ENCODE assay signal across 9 mouse cellular contexts in the genomic region with DNA sequence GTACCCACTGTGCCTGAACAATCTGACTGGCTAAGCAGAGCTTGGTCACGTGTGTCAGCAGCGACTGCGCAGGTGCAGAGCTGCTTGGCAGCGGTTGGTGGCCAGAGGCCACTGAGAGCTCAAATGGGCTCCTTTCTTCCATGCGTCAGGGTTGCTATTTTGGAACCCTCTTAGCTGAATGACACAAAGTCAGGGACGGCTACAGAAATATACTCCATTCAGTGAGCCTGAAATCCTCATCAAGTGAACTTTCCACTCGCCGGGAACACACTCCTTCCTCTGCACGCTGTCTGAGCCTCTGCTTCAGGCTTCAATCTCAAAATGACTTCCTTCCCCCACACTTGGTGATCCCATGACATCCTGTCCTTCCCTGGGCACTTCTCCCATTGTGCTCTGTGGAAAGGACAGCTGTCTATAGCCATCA. TPM values are rescaled to one million over a fixed set of nuclear protein-coding genes. Genes with fewer than 3 reads are reported as not detected.
DNase-seq lines count a peak whose midpoint lies in the region; ATAC-seq lines count a peak whose summit lies in the region.
"Had no signal": no experiment of that assay in that cellular context is flagged by ENCODE, and none has a peak within 500 bp of the region (broad histone marks: within the 10 kb centered on the region; RNA-seq: fewer than 3 reads in every experiment).

No protein-coding gene starts in this region.

- peak; percentile 51 for DNase-seq in adrenal gland, adult 2 months
- DNase-seq in adrenal gland, postnatal 25 days, result no peak
- DNase-seq in midbrain, embryonic 11.5 days (ENCODE audit: low spot score, missing footprints), result peak; percentile 85

- H3K9ac ChIP-seq in midbrain, embryonic 11.5 days (ENCODE audit: low read length), result no peak overlapping the region
- no peak overlapping the region for H3K9ac ChIP-seq in midbrain, embryonic 15.5 days
- peak overlapping the region; percentile 57 for H3K9ac ChIP-seq in heart, embryonic 14.5 days (ENCODE audit: low read length)
- no peak overlapping the region for H3K9ac ChIP-seq in liver, embryonic 12.5 days
- H3K9ac ChIP-seq: limb, embryonic 12.5 days had no signal

- peak overlapping the region; percentile 32; the same call in 1 of the 2 replicates for H3K27ac ChIP-seq in midbrain, embryonic 11.5 days (ENCODE audit: low read depth, low read length)
- H3K27ac ChIP-seq in midbrain, embryonic 15.5 days, result no peak overlapping the region
- H3K27ac ChIP-seq in heart, embryonic 14.5 days (replicated peaks in 1 of 2; ENCODE audit: control insufficient read depth in 1 of 2, insufficient read depth in 1 of 2, low read depth in 2 of 2, low read length in 2 of 2), result peak overlapping the region; percentile 93 to 94
- H3K27ac ChIP-seq in liver, embryonic 12.5 days, result peak overlapping the region; percentile 77
- H3K27ac ChIP-seq: limb, embryonic 12.5 days had no signal

- 51% methylated on average over 9 of the region's 9 CpGs for WGBS in midbrain, embryonic 11.5 days
- 48% methylated on average over 9 of the region's 9 CpGs for WGBS in midbrain, embryonic 15.5 days
- WGBS in heart, embryonic 14.5 days, result 13% methylated on average over 9 of the region's 9 CpGs
- 58% methylated on average over 9 of the region's 9 CpGs for WGBS in liver, embryonic 12.5 days (ENCODE audit: insufficient replicate concordance)

- peaks cover 3% of the 10 kb centered on the region for H3K36me3 ChIP-seq in midbrain, embryonic 11.5 days (ENCODE audit: control insufficient read depth, insufficient read depth, low read length)
- H3K36me3 ChIP-seq in midbrain, embryonic 15.5 days (replicated peaks), result peaks cover 8% of the 10 kb centered on the region
- H3K36me3 ChIP-seq in heart, embryonic 14.5 days (ENCODE audit: control insufficient read depth, insufficient read depth, low read length), result peaks cover 24% of the 10 kb centered on the region
- H3K36me3 ChIP-seq in liver, embryonic 12.5 days, result peaks cover 17% of the 10 kb centered on the region

- peak; percentile 30; the same call in 1 of the 2 replicates for ATAC-seq in midbrain, embryonic 11.5 days (ENCODE audit: low FRiP score)
- ATAC-seq in midbrain, embryonic 15.5 days (replicated peaks), result no peak
- peak; percentile 62 for ATAC-seq in heart, embryonic 14.5 days (ENCODE audit: insufficient number of reproducible peaks, insufficient read depth, low FRiP score, low read depth)
- 0 out of 2 replicates have a peak, but pooled peaks have one; percentile 13 for ATAC-seq in liver, embryonic 12.5 days
- no peak for ATAC-seq in erythroid progenitor cell, adult 5-6 weeks (replicated peaks; ENCODE audit: low FRiP score, poor library complexity, severe bottlenecking)
- no peak for ATAC-seq in megakaryocyte, adult 5-6 weeks (ENCODE audit: poor library complexity, severe bottlenecking)

- no peaks in the 10 kb centered on the region; the same call in 1 of the 2 replicates for H3K9me3 ChIP-seq in midbrain, embryonic 11.5 days (ENCODE audit: control insufficient read depth, low read length)
- no peaks in the 10 kb centered on the region for H3K9me3 ChIP-seq in midbrain, embryonic 15.5 days
- peaks cover 7% of the 10 kb centered on the region for H3K9me3 ChIP-seq in heart, embryonic 14.5 days (ENCODE audit: control insufficient read depth, low read length)
- H3K9me3 ChIP-seq in liver, embryonic 12.5 days (replicated peaks), result no peaks in the 10 kb centered on the region

- H3K4me3 ChIP-seq in midbrain, embryonic 11.5 days (ENCODE audit: low read depth, low read length), result no peak overlapping the region
- H3K4me3 ChIP-seq in midbrain, embryonic 15.5 days, result no peak overlapping the region
- H3K4me3 ChIP-seq in heart, embryonic 14.5 days (ENCODE audit: control insufficient read depth in 1 of 2, insufficient read depth in 1 of 2, low read depth in 1 of 2, low read length in 2 of 2), result peak overlapping the region; percentile 5 to 17; a peak in 2 of 4 replicates
- H3K4me3 ChIP-seq in liver, embryonic 12.5 days, result no peak overlapping the region
- H3K4me3 ChIP-seq: limb, embryonic 12.5 days had no signal

- H3K4me1 ChIP-seq in midbrain, embryonic 11.5 days (ENCODE audit: control insufficient read depth, insufficient read depth, low read length), result peaks cover 16% of the 10 kb centered on the region
- H3K4me1 ChIP-seq in midbrain, embryonic 15.5 days, result peaks cover 17% of the 10 kb centered on the region
- peaks cover 21 to 23% of the 10 kb centered on the region in 2 experiments for H3K4me1 ChIP-seq in heart, embryonic 14.5 days (ENCODE audit: control insufficient read depth in 2 of 2, insufficient read depth in 2 of 2, low read length in 2 of 2)
- H3K4me1 ChIP-seq in liver, embryonic 12.5 days, result peaks cover 30% of the 10 kb centered on the region

- H3K27me3 ChIP-seq in midbrain, embryonic 11.5 days (ENCODE audit: control insufficient read depth, insufficient read depth, low read length), result no peaks in the 10 kb centered on the region
- H3K27me3 ChIP-seq in midbrain, embryonic 15.5 days (replicated peaks), result no peaks in the 10 kb centered on the region
- H3K27me3 ChIP-seq in heart, embryonic 14.5 days (ENCODE audit: control insufficient read depth, insufficient read depth, low read length), result no peaks in the 10 kb centered on the region
- no peaks in the 10 kb centered on the region for H3K27me3 ChIP-seq in liver, embryonic 12.5 days (replicated peaks)
- H3K27me3 ChIP-seq: limb, embryonic 12.5 days had no signal

- H3K4me2 ChIP-seq in midbrain, embryonic 11.5 days, result no peak overlapping the region
- H3K4me2 ChIP-seq in midbrain, embryonic 15.5 days, result no peak overlapping the region
- H3K4me2 ChIP-seq in heart, embryonic 14.5 days (ENCODE audit: low read length), result peak overlapping the region; percentile 55
- no peak overlapping the region for H3K4me2 ChIP-seq in liver, embryonic 12.5 days

RNA-seq across cellular contexts. Expression of a gene that starts 16.1 kb away (rescaled TPM):
- 10 to 100 TPM; 14.1 to 21.5 TPM for total RNA-seq in adrenal gland, adult 2 months (2021)
- 12.8 and 12.9 TPM in 2 replicates for polyA plus RNA-seq in adrenal gland, adult 2 months (2012; rRNA removed)
- total RNA-seq in adrenal gland, postnatal 25 days (2021), result 23.9 and 27.4 TPM in 2 replicates
- 141 and 144 TPM in 2 replicates for polyA plus RNA-seq in midbrain, embryonic 11.5 days (2014; fragmentation: Nextera tagmentation; extraction: Ambion mirVana)
- 156 and 168 TPM in 2 replicates for polyA plus RNA-seq in midbrain, embryonic 15.5 days (2015; fragmentation: Nextera tagmentation; extraction: Ambion mirVana)
- polyA plus RNA-seq in heart, embryonic 14.5 days (2014; fragmentation: Nextera tagmentation; extraction: Ambion mirVana), result 121 TPM in 2 replicates
- 49.3 and 50.3 TPM in 2 replicates for polyA plus RNA-seq in liver, embryonic 12.5 days (2016; fragmentation: Nextera tagmentation; extraction: Ambion mirVana)
- total RNA-seq in erythroid progenitor cell, adult 5-6 weeks (2015; ENCODE audit: low replicate concordance), result 2.9 and 31.0 TPM in 2 replicates
- 3.0 TPM in 1 of 2 replicates, not detected in the other for total RNA-seq in erythroid progenitor cell, adult 5-6 weeks (2017; ENCODE audit: low replicate concordance)
- 1.3 and 2.1 TPM in 2 replicates for total RNA-seq in megakaryocyte, adult 5-6 weeks (2015)
- total RNA-seq in megakaryocyte, adult 5-6 weeks (2017), result 0.22 and 3.1 TPM in 2 replicates

Comparison
In these comparisons a context has a peak if more than half of its experiments do, and no peak if none do; other contexts are left out.
1. ATAC-seq: peak in midbrain, embryonic 11.5 days (single experiment), heart, embryonic 14.5 days (single experiment) and liver, embryonic 12.5 days (single experiment); none in midbrain, embryonic 15.5 days (single experiment), erythroid progenitor cell, adult 5-6 weeks (single experiment) and megakaryocyte, adult 5-6 weeks (single experiment).
2. H3K4me3 ChIP-seq: peak in heart, embryonic 14.5 days (2 of 2); none in midbrain, embryonic 11.5 days (single experiment), midbrain, embryonic 15.5 days (single experiment) and liver, embryonic 12.5 days (single experiment).